Mouse (Mus musculus): ENCODE measurements around the gene Csn1s2b. TPM values are rescaled to one million over a fixed set of nuclear protein-coding genes. Genes with fewer than 3 reads are reported as not detected.
"Not testable (repeated sequence)": the region's sequence is repeated elsewhere in the genome, so short reads cannot be mapped to it uniquely, and the experiment has no call there.

Csn1s2b gene
- under 1 TPM in 1 of 2 experiments, not detected in 1; 0.26 TPM for polyA plus RNA-seq (2017; shearing (Covaris generic))

GRCm38 (mm10) chr5:87807782-87808181, at the start of gene Csn1s2b:
Csn1s2b (plus strand) TSS chr5:87808082.
- ATAC-seq: no peak

GRCm38 (mm10) chr5:87764546-87764945, 43.3 kb upstream of the Csn1s2b start:
- no peak for ATAC-seq

GRCm38 (mm10) chr5:87772151-87772550, 35.7 kb upstream of the Csn1s2b start:
- ATAC-seq: not testable (repeated sequence)

GRCm38 (mm10) chr5:87774267-87774666, 33.6 kb upstream of the Csn1s2b start, which contains the start of gene Csn1s2a:
Csn1s2a (plus strand) TSS chr5:87774567.
- no peak for ATAC-seq

- ATAC-seq: no peak
Measured at GRCm38 (mm10) chr5:87782731-87783130, 25.2 kb upstream of the Csn1s2b start.

GRCm38 (mm10) chr5:87809253-87809652, 1.4 kb downstream of the Csn1s2b start:
- ATAC-seq: no peak

GRCm38 (mm10) chr5:87825386-87825785, 17.5 kb downstream of the Csn1s2b start, which contains the start of gene Prr27:
Prr27 (plus strand) TSS chr5:87825686.
- ATAC-seq: no peak

GRCm38 (mm10) chr5:87855136-87855716, 47.3 kb downstream of the Csn1s2b start:
- no peak for ATAC-seq

GRCm38 (mm10) chr5:87870084-87870483, 62.2 kb downstream of the Csn1s2b start:
- no peak for ATAC-seq

GRCm38 (mm10) chr5:87871423-87871822, 63.5 kb downstream of the Csn1s2b start:
- ATAC-seq: no peak

Other genes starting within 250 kb of the Csn1s2b start
- gene Sult1d1, start 239.1 kb upstream of the Csn1s2b start, polyA plus RNA-seq (2017; shearing (Covaris generic)): under 1 TPM in 1 of 2 experiments, not detected in 1; 0.13 TPM
- gene Sult1e1, start 216.5 kb upstream of the Csn1s2b start, polyA plus RNA-seq (2017; shearing (Covaris generic)): not detected
- gene Csn1s1, start 141.9 kb upstream of the Csn1s2b start, polyA plus RNA-seq (2017; shearing (Covaris generic)): not detected
- not detected for gene Csn2, start 108.5 kb upstream of the Csn1s2b start, polyA plus RNA-seq (2017; shearing (Covaris generic))
- not detected for gene Csn1s2a, start 33.5 kb upstream of the Csn1s2b start, polyA plus RNA-seq (2017; shearing (Covaris generic))
- not detected for gene Prr27, start 17.6 kb downstream of the Csn1s2b start, polyA plus RNA-seq (2017; shearing (Covaris generic))
- not detected for gene Odam, start 76.9 kb downstream of the Csn1s2b start, polyA plus RNA-seq (2017; shearing (Covaris generic))
- not detected for gene Csn3, start 117.5 kb downstream of the Csn1s2b start, polyA plus RNA-seq (2017; shearing (Covaris generic))
- gene 2310003L06Rik, start 161.4 kb downstream of the Csn1s2b start, polyA plus RNA-seq (2017; shearing (Covaris generic)): not detected
- not detected for gene Gm28434, start 161.4 kb downstream of the Csn1s2b start, polyA plus RNA-seq (2017; shearing (Covaris generic))
- gene Cabs1, start 171.4 kb downstream of the Csn1s2b start, polyA plus RNA-seq (2017; shearing (Covaris generic)): not detected
- gene Smr3a, start 194.5 kb downstream of the Csn1s2b start, polyA plus RNA-seq (2017; shearing (Covaris generic)): not detected